8 mouse cellular contexts compared by ENCODE assay signal in the genomic region with DNA sequence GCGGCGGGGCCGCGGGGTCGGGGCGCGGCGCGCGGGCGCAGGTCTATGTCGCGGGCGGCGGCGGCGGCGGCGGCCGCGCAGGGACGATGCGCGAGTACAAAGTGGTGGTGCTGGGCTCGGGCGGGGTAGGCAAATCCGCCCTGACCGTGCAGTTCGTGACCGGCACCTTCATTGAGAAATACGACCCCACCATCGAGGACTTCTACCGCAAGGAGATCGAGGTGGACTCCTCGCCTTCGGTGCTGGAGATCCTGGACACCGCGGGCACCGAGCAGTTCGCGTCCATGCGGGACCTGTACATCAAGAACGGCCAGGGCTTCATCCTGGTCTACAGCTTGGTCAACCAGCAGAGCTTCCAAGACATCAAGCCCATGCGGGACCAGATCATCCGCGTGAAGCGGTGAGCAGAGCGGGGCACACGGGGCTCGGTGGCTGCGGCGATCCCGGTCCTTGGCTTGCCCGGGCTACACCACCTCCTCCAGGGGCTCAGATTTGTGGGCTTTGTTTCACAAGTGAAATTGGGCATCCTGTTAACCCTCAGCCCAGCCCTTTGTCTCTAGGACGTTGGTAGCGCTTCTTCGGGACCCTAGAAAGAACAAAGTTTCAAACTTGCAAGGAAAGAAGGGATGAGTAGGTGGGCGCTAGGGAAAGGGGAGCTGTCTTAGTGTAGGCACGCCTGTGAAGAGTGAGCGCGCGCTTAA. TPM values are rescaled to one million over a fixed set of nuclear protein-coding genes. Genes with fewer than 3 reads are reported as not detected.
A peak's percentile ranks its signal among the peaks of the same experiment; 100 is the strongest.
DNase-seq lines count a peak whose midpoint lies in the region; ATAC-seq and TF ChIP-seq lines count a peak whose summit lies in the region.

No protein-coding gene starts in this region.

- H3K9ac ChIP-seq in kidney, postnatal 0 days (ENCODE audit: low read depth, low read length) = peak overlapping the region; percentile 83
- H3K9ac ChIP-seq in midbrain, embryonic 12.5 days (replicated peaks) = peak overlapping the region; percentile 89

- no peak for TF ChIP-seq CTCF in bone marrow macrophage, adult 2 months (IDR thresholded peaks at IDR 0.05; ENCODE audit: low read depth, low read length)
- TF ChIP-seq CTCF in kidney, postnatal 0 days (IDR thresholded peaks at IDR 0.05; ENCODE audit: low read depth) = no peak
- no peak for TF ChIP-seq CTCF in thymus, adult 2 months (IDR thresholded peaks at IDR 0.05; ENCODE audit: borderline replicate concordance, control insufficient read depth, extremely low read depth, insufficient read depth, low read length, poor library complexity)

- ATAC-seq in kidney, postnatal 0 days (replicated peaks; ENCODE audit: low FRiP score, low read depth) = no peak; the same call in 1 of the 2 replicates
- no peak for ATAC-seq in midbrain, embryonic 12.5 days (ENCODE audit: low FRiP score, low read depth)

- under 1% methylated on average over 47 of the region's 62 CpGs for WGBS in kidney, postnatal 0 days
- under 1% methylated on average over 60 of the region's 62 CpGs for WGBS in midbrain, embryonic 12.5 days
- WGBS in thymus, adult 2 months = 1% methylated on average over 62 of the region's 62 CpGs

- peak overlapping the region; percentile 93 for H3K4me2 ChIP-seq in kidney, postnatal 0 days (ENCODE audit: low read length)
- H3K4me2 ChIP-seq in midbrain, embryonic 12.5 days (replicated peaks) = peak overlapping the region; percentile 72

- H3K27me3 ChIP-seq in kidney, postnatal 0 days (ENCODE audit: insufficient read depth, low read length) = no peaks in the 10 kb centered on the region
- H3K27me3 ChIP-seq in midbrain, embryonic 12.5 days = no peaks in the 10 kb centered on the region
- H3K27me3 ChIP-seq in thymus, adult 2 months (ENCODE audit: control insufficient read depth, insufficient read depth, low read length) = no peaks in the 10 kb centered on the region; the same call in 1 of the 2 replicates

- H3K4me3 ChIP-seq in bone marrow macrophage, adult 2 months (ENCODE audit: insufficient read depth, low read length) = peak overlapping the region; percentile 97
- peak overlapping the region; percentile 75 for H3K4me3 ChIP-seq in kidney, postnatal 0 days (replicated peaks; ENCODE audit: low read depth, low read length)
- peak overlapping the region; percentile 79 for H3K4me3 ChIP-seq in midbrain, embryonic 12.5 days
- peak overlapping the region; percentile 89 for H3K4me3 ChIP-seq in thymus, adult 2 months (ENCODE audit: control insufficient read depth, insufficient read depth, low read length)

- no peak for TF ChIP-seq POLR2A in bone marrow macrophage, adult 2 months (IDR thresholded peaks at IDR 0.05; ENCODE audit: borderline replicate concordance, low read depth, low read length)
- no peak for TF ChIP-seq POLR2A in thymus, adult 2 months (IDR thresholded peaks at IDR 0.05; ENCODE audit: control insufficient read depth, extremely low read depth, insufficient read depth, low read length, poor library complexity)

- 0 out of 2 replicates have a peak, but pooled peaks cover 3% of the 10 kb centered on the region for H3K36me3 ChIP-seq in kidney, postnatal 0 days (ENCODE audit: insufficient read depth, low read length)
- no peaks in the 10 kb centered on the region for H3K36me3 ChIP-seq in midbrain, embryonic 12.5 days
- H3K36me3 ChIP-seq in thymus, adult 2 months (ENCODE audit: control insufficient read depth, insufficient read depth, low read length) = no peaks in the 10 kb centered on the region

- no peaks in the 10 kb centered on the region for H3K9me3 ChIP-seq in kidney, postnatal 0 days (replicated peaks; ENCODE audit: low read length)
- no peaks in the 10 kb centered on the region for H3K9me3 ChIP-seq in midbrain, embryonic 12.5 days

- DNase-seq in cerebellum, adult 9-10 months = peak; percentile 80
- no peak for DNase-seq in cerebellum, adult 11 months
- peak; percentile 53 for DNase-seq in 416B (ENCODE audit: low read depth)
- DNase-seq in gastrocnemius, postnatal 25 days = peak; percentile 34
- peak; percentile 60 for DNase-seq in kidney, postnatal 0 days (ENCODE audit: low spot score)
- no peak for DNase-seq in thymus, adult 2 months

- peak overlapping the region; percentile 79 for H3K27ac ChIP-seq in bone marrow macrophage, adult 2 months (ENCODE audit: insufficient read depth, low read depth, low read length)
- peak overlapping the region; percentile 98 for H3K27ac ChIP-seq in kidney, postnatal 0 days
- peak overlapping the region; percentile 95 for H3K27ac ChIP-seq in midbrain, embryonic 12.5 days (replicated peaks)
- H3K27ac ChIP-seq in thymus, adult 2 months (ENCODE audit: control insufficient read depth, insufficient read depth, low read length) = no peak overlapping the region; the same call in 1 of the 2 replicates

- peaks cover 16% of the 10 kb centered on the region for H3K4me1 ChIP-seq in bone marrow macrophage, adult 2 months (ENCODE audit: control insufficient read depth, insufficient read depth, low read length)
- no peaks in the 10 kb centered on the region; the same call in 1 of the 2 replicates for H3K4me1 ChIP-seq in kidney, postnatal 0 days (replicated peaks; ENCODE audit: insufficient read depth, low read length)
- H3K4me1 ChIP-seq in midbrain, embryonic 12.5 days = peaks cover 22% of the 10 kb centered on the region
- H3K4me1 ChIP-seq in thymus, adult 2 months (replicated peaks; ENCODE audit: control insufficient read depth, insufficient read depth, low read length) = peaks cover 7% of the 10 kb centered on the region

RNA-seq across cellular contexts. Expression of a gene that starts 0.5 kb away (rescaled TPM):
- polyA plus RNA-seq in bone marrow macrophage, adult 2 months (2012; ENCODE audit: insufficient read depth, insufficient read length, missing spikeins) = 32.3 and 33.2 TPM in 2 replicates
- 1 to 10 TPM; 4.1 to 4.8 TPM for total RNA-seq in gastrocnemius, postnatal 25 days (2021)
- polyA plus RNA-seq in kidney, postnatal 0 days (2015; fragmentation: Nextera tagmentation; extraction: Ambion mirVana) = 15.4 and 16.5 TPM in 2 replicates
- 21.0 and 23.2 TPM in 2 replicates for polyA plus RNA-seq in midbrain, embryonic 12.5 days (2016; fragmentation: Nextera tagmentation; extraction: Ambion mirVana)
- polyA plus RNA-seq in thymus, adult 2 months (2012; rRNA removed) = 8.6 and 9.8 TPM in 2 replicates

Comparison
In these comparisons a context has a peak if more than half of its experiments do, and no peak if none do; other contexts are left out.
1. DNase-seq: peak in cerebellum, adult 9-10 months (single experiment), 416B (single experiment), gastrocnemius, postnatal 25 days (single experiment) and kidney, postnatal 0 days (single experiment); none in cerebellum, adult 11 months (single experiment) and thymus, adult 2 months (single experiment).
2. Peak in every context shown above with its lines, with median percentiles within 50 percentile points of each other: H3K4me3 ChIP-seq.